Mouse (Mus musculus) intestine, embryonic 16.5 days (tissue): ENCODE data around the gene Ccdc124. TPM values are rescaled to one million over a fixed set of nuclear protein-coding genes. Genes with fewer than 3 reads are reported as not detected.

Experiments used
- ATAC-seq: fragments of 200-750 bp; cut with Nextera tagmentation; 2 replicates; pipeline ENCODE4 v1.8.0; 2017; ENCODE audit warnings: moderate TSS enrichment, moderate library complexity
- H3K27ac ChIP-seq: fragments of 300-500 bp; sonication (generic); 2 replicates; pipeline ENCODE4 v1.5.1; 2014; ENCODE audit warnings: mild to moderate bottlenecking, low read length
- H3K27me3 ChIP-seq: fragments of 300-500 bp; sonication (generic); replicated peaks from 2 replicates; pipeline ENCODE4 v1.6.1; 2014; ENCODE audit warnings: low read length, control low read depth, mixed read lengths; ENCODE audit not compliant: control insufficient read depth, insufficient read depth
- H3K36me3 ChIP-seq: fragments of 300-500 bp; sonication (generic); 2 replicates; pipeline ENCODE4 v1.6.1; 2014; ENCODE audit warnings: low read length, control low read depth; ENCODE audit not compliant: control insufficient read depth, insufficient read depth
- H3K4me1 ChIP-seq: fragments of 300-500 bp; sonication (generic); 2 replicates; pipeline ENCODE4 v1.6.1; 2014; ENCODE audit warnings: low read length, control low read depth, mixed read lengths; ENCODE audit not compliant: control insufficient read depth, insufficient read depth
- H3K4me2 ChIP-seq: fragments of 300-500 bp; sonication (generic); 2 replicates; pipeline ENCODE4 v1.6.1; 2014; ENCODE audit warnings: low read depth, low read length, control low read depth
- H3K4me3 ChIP-seq: fragments of 300-500 bp; sonication (generic); 2 replicates; pipeline ENCODE4 v1.5.1; 2014; ENCODE audit warnings: mild to moderate bottlenecking, low read length
- H3K9ac ChIP-seq: fragments of 300-500 bp; sonication (generic); 2 replicates; pipeline ENCODE4 v1.6.1; 2014; ENCODE audit warnings: low read depth, low read length
- H3K9me3 ChIP-seq: fragments of 300-500 bp; sonication (generic); 2 replicates; pipeline ENCODE4 v1.6.1; 2016; ENCODE audit warnings: low read length, control low read depth; ENCODE audit not compliant: control insufficient read depth
- WGBS: fragments of 180-500 bp; shearing (Covaris S2); extraction: QIAGEN DNeasy Blood & Tissue Kit; methylation state at CpG from one replicate; pipeline ENCODE4 v1.1.7; 2014; 5-methylcytosine and 5-hydroxymethylcytosine counted together
- polyA plus RNA-seq: library from polyadenylated mRNA; unstranded; fragments of >200 nt; fragmentation: Nextera tagmentation; extraction: Ambion mirVana; gene quantifications from 2 replicates; pipeline ENCODE4 v1.2.1, GENCODE M21; 2015

The Ccdc124 gene
- polyA plus RNA-seq, 1 experiment from 2014 or later: 90.1 TPM

DNA sequence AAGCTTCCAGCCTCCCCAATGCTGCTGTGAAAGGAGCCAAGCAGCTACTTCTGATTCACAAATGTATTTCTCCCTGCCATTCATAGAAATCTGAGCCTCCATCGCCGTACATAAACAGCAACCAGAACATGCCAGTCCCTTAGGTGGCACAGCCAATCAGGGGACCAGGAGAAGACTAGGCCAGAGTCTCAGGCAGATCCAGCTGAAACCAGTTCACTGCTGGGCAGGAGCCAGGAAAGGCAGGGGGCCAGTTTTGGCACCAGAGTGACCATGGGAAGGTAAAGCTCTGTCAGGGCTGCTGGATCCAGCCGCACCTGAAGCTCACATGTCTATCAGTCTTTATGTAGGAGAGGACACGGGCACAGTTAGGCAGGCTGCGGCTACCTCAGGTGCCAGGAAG, 16.9 kb upstream of the Ccdc124 start:
- peaks cover 16% of the 10 kb centered on the region for H3K4me1 ChIP-seq
- peaks cover 32% of the 10 kb centered on the region for H3K27me3 ChIP-seq
- H3K9me3 ChIP-seq: no peaks in the 10 kb centered on the region
- H3K9ac ChIP-seq: no peak overlapping the region
- 92% methylated on average over 5 of the region's 5 CpGs for WGBS
- no peak for ATAC-seq
- peaks cover 13% of the 10 kb centered on the region for H3K36me3 ChIP-seq
- no peak overlapping the region for H3K4me3 ChIP-seq
- no peak overlapping the region for H3K4me2 ChIP-seq
- H3K27ac ChIP-seq: no peak overlapping the region

- Histone ChIP-seq H3K27ac (no peak overlapping the region), H3K9me3 (no peaks in the 10 kb centered on the region), H3K27me3 (peaks cover 24% of the 10 kb centered on the region), H3K9ac (no peak overlapping the region), H3K4me2 (no peak overlapping the region), H3K4me3 (no peak overlapping the region), H3K4me1 (peaks cover 12% of the 10 kb centered on the region), H3K36me3 (no peaks in the 10 kb centered on the region)
- no peak for ATAC-seq
- WGBS: 10% methylated on average over 18 of the region's 18 CpGs
Observed at GRCm38 (mm10) chr8:70887669-70888068, 13.9 kb upstream of the Ccdc124 start.

- no peaks in the 10 kb centered on the region for H3K9me3 ChIP-seq
- ATAC-seq: no peak
- H3K36me3 ChIP-seq: no peaks in the 10 kb centered on the region
- no peaks in the 10 kb centered on the region for H3K4me1 ChIP-seq
- no peak overlapping the region for H3K9ac ChIP-seq
- H3K4me3 ChIP-seq: no peak overlapping the region
- no peak overlapping the region for H3K27ac ChIP-seq
- H3K4me2 ChIP-seq: no peak overlapping the region
- peaks cover 4% of the 10 kb centered on the region for H3K27me3 ChIP-seq
- 16% methylated on average over 12 of the region's 12 CpGs for WGBS
Observed at GRCm38 (mm10) chr8:70885612-70886011, 11.9 kb upstream of the Ccdc124 start.

DNA sequence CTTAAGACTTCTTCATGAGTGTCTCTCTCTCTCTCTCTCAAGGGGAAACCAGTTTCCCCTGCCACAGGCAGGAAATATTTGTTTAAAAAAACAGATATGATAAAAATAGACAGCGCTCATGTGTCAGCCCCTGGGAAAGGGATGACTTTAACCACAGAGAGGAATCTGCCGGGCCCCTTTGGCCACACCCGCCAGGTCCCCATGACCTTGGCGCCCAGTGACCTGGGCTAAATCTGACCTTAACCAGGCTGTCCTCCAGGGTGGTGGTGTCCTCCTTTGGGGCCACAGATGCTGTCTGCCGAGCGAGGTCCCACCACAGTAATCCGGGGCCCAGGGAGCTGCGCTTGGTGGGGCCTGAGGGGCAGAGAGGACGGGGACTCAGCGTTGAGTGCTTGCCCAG, 10.9 kb upstream of the Ccdc124 start:
- H3K36me3 ChIP-seq: no peaks in the 10 kb centered on the region
- H3K4me1 ChIP-seq: 0 out of 2 replicates have a peak, but pooled peaks cover 4% of the 10 kb centered on the region
- H3K4me2 ChIP-seq: no peak overlapping the region
- no peaks in the 10 kb centered on the region for H3K9me3 ChIP-seq
- H3K27ac ChIP-seq: no peak overlapping the region
- no peak for ATAC-seq
- no peak overlapping the region for H3K9ac ChIP-seq
- H3K27me3 ChIP-seq: no peaks in the 10 kb centered on the region
- H3K4me3 ChIP-seq: no peak overlapping the region
- 83% methylated on average over 10 of the region's 10 CpGs for WGBS

DNA sequence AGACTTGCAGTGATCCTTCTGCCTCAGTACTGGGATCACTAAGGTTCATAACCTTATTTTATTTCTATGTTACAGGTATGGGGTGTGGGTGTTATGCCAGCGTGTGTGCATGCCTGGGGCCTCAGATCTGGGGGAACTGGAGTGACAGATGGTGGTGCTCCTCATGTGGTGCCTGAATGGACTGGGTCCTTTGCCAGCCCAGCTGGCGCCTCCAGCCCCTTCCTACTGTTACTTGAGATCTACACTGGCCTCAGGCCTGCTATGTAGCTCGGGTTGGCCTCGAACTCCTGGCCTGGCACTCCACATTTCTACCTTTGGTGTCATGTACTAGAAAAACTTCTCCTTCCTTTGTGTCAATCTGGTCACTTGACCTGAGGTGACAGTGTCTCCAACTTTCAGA, 10.5 kb upstream of the Ccdc124 start:
- WGBS: 81% methylated on average over 4 of the region's 4 CpGs
- Histone ChIP-seq H3K4me1 (0 out of 2 replicates have a peak, but pooled peaks cover 4% of the 10 kb centered on the region), H3K36me3 (no peaks in the 10 kb centered on the region), H3K9ac (no peak overlapping the region), H3K9me3 (no peaks in the 10 kb centered on the region), H3K27me3 (no peaks in the 10 kb centered on the region), H3K4me3 (no peak overlapping the region), H3K27ac (no peak overlapping the region), H3K4me2 (no peak overlapping the region)
- ATAC-seq: no peak

DNA sequence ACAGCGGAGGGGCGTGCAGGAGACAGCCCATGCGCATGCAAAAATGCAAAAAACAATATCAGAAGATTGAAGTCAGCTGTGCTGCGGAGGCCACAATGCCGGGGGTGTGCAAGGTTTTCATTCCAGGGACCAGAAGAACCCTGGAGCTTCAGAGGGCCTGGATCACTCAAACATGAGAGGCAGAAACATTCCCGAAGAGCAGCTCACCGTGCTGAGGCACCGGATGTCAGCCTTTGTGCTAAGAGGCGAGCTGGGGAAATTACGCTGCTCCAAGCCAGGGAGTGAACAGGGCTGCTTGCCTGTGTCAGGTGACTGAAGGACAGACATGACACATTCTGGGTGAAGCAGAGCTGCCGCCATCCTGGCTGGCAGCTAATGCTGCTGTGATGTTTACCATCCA, 6.8 kb upstream of the Ccdc124 start:
- Histone ChIP-seq H3K4me3 (no peak overlapping the region), H3K4me1 (0 out of 2 replicates have a peak, but pooled peaks cover 4% of the 10 kb centered on the region), H3K27ac (no peak overlapping the region), H3K4me2 (no peak overlapping the region), H3K9me3 (no peaks in the 10 kb centered on the region), H3K27me3 (no peaks in the 10 kb centered on the region), H3K9ac (no peak overlapping the region; the same call in 1 of the 2 replicates), H3K36me3 (no peaks in the 10 kb centered on the region)
- WGBS: 27% methylated on average over 11 of the region's 11 CpGs
- no peak for ATAC-seq

DNA sequence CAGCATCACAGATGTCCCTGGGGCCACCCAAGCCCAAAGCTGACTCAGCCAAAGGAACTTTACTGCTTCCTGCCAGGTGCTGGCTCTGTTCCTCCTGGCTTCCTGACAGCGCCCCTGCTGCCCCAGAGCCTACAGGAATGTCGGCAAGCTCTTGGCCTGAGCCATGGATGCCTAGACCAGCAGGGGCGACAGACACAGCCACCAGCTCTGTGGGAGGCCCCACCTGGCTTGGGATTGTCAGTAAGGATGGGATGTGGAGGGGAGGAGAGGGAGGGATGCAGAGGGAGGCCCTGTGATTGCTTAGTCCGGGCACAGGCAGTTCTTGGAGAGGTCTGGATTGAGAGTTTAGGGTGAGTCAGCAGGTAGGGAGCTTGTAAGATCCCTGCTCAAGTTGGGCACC, 6.4 kb upstream of the Ccdc124 start:
- Histone ChIP-seq H3K4me1 (0 out of 2 replicates have a peak, but pooled peaks cover 4% of the 10 kb centered on the region), H3K27me3 (no peaks in the 10 kb centered on the region), H3K27ac (no peak overlapping the region), H3K9ac (no peak overlapping the region; the same call in 1 of the 2 replicates), H3K9me3 (no peaks in the 10 kb centered on the region), H3K4me2 (no peak overlapping the region), H3K4me3 (no peak overlapping the region), H3K36me3 (no peaks in the 10 kb centered on the region)
- ATAC-seq: no peak
- WGBS: 14% methylated on average over 4 of the region's 4 CpGs

DNA sequence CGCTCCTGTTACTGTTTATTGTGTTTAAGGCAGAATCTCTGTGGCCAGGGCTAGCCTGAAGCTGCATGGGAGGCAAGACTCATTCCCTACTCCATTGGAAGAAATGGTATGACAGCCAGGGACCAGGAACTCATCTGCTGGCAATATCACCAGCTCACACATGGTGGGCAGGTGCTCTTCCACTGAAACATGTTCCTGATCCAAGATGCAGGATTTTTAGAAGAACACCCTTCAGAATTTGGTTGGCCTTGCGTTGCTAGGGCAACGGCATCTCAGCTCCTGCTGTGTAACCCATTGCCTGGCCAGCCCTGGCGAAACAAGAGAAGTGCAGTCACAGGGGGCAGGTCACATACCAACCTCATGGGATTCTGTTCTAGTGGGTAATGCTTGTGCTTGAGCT, 5.8 kb upstream of the Ccdc124 start:
- ATAC-seq: no peak
- Histone ChIP-seq H3K36me3 (no peaks in the 10 kb centered on the region), H3K27ac (no peak overlapping the region), H3K9me3 (no peaks in the 10 kb centered on the region), H3K4me2 (no peak overlapping the region), H3K9ac (no peak overlapping the region), H3K4me1 (0 out of 2 replicates have a peak, but pooled peaks cover 4% of the 10 kb centered on the region), H3K27me3 (no peaks in the 10 kb centered on the region), H3K4me3 (no peak overlapping the region)
- 69% methylated on average over 4 of the region's 4 CpGs for WGBS

DNA sequence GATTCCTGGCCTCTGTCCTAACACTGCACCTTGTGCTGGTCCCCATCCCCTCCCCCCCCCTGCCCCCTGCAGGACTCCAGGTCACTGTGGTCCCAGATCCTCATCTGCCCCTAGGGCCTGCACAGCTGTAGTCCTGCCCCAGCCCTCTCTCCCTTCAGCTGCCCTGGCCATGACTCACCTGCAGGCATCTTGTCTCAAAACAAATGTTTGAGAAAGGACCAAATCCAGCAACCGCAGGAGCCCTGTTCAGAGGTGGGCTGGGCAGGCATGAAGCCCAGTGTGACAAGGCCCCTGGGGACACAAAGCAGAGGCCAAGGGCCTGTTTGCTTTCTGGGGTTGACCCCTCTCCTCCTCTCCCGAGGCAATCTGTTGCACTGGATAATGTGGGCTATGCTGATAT, 4.4 kb upstream of the Ccdc124 start:
- Histone ChIP-seq H3K27ac (no peak overlapping the region), H3K4me3 (no peak overlapping the region), H3K9me3 (no peaks in the 10 kb centered on the region), H3K4me1 (0 out of 2 replicates have a peak, but pooled peaks cover 4% of the 10 kb centered on the region), H3K36me3 (no peaks in the 10 kb centered on the region), H3K27me3 (no peaks in the 10 kb centered on the region), H3K4me2 (no peak overlapping the region), H3K9ac (no peak overlapping the region)
- no peak for ATAC-seq
- WGBS: 42% methylated on average over 2 of the region's 2 CpGs

- ATAC-seq: no peak
- WGBS: 44% methylated on average over 4 of the region's 4 CpGs
- no peaks in the 10 kb centered on the region for H3K27me3 ChIP-seq
Observed at GRCm38 (mm10) chr8:70876382-70876781, 2.6 kb upstream of the Ccdc124 start.

More at GRCm38 (mm10) chr8:70876382-70876781, 2.6 kb upstream of the Ccdc124 start:
- H3K4me2 ChIP-seq: no peak overlapping the region
- H3K9me3 ChIP-seq: no peaks in the 10 kb centered on the region
- H3K4me3 ChIP-seq: no peak overlapping the region
- no peak overlapping the region for H3K27ac ChIP-seq
- H3K9ac ChIP-seq: no peak overlapping the region
- H3K36me3 ChIP-seq: no peaks in the 10 kb centered on the region
- 0 out of 2 replicates have a peak, but pooled peaks cover 4% of the 10 kb centered on the region for H3K4me1 ChIP-seq
